Mouse (Mus musculus) lung, postnatal 10 days (tissue): ENCODE results near the gene Itpk1.

Experiments
- DNase-seq: peaks from one replicate; pipeline ENCODE4 v3.0.0; 2021

Gene Itpk1

DNA sequence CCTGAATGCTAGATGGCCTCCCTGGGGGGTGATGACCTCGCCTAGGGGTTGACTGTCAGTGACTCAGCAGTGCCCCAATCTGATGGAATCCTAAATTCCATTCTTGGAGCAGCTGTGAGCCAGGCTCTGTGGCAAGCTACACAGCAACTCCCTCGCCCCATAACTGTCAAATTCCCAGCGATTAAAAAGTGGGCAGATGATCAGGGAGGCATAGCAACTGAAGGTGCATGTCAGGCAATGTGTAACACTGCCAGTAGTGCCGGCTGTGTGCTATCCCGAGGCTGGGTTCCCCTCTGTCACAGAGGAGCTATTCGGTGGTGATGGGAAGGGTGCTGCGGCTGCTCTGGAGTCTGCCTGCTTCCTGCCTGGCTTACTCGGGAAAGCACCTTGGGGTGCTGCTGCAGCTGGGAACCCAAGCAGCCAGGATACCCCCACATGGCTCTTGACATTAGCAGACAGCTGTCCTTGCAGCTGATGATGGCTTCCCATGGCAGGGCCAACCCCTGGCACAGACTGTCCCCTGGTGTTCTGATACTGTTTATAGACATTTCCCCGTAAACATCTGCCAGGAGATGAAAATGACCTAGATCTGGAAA, 118.3 kb downstream of the Itpk1 start:
- no peak for DNase-seq

DNA sequence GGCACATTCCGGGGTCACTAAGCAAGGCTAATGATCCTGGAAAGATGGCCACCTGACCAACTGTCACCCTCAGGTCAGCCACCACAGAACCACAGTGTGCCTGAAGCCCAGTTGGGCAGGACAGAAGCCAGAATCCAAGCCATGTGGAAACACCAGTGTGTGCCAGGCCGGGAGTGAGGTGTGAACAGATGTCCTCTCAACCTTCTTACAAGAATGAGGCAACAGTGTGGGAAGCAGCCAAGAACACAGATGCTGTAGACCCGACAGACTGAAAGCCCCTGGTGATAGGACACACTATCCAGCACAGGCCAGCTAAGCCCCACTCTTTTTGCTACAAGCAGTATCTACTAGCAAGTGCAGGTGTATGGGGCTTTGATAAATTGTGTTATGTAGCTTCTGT, 119.3 kb downstream of the Itpk1 start:
- peak; percentile 46 for DNase-seq

DNA sequence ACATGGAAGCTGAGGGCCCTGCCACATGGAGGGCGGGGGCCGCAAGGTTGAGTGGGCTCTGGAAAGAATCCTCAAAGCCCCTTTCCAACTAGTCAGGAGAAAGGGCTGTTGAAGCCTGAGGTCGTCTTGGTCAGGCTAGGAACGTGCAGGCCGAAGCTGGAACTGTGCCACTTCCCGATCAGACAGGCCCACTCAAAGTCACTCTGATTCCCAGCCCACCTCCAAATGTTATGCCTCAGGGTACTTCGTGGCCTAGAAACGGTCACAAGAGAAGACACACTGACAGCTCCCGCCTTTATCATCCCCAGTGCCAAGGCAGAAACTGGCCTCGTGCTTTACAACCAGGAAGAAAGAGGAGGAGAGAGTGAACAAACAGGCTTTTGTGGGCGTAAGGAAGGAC, 122.3 kb downstream of the Itpk1 start:
- DNase-seq: no peak

DNA sequence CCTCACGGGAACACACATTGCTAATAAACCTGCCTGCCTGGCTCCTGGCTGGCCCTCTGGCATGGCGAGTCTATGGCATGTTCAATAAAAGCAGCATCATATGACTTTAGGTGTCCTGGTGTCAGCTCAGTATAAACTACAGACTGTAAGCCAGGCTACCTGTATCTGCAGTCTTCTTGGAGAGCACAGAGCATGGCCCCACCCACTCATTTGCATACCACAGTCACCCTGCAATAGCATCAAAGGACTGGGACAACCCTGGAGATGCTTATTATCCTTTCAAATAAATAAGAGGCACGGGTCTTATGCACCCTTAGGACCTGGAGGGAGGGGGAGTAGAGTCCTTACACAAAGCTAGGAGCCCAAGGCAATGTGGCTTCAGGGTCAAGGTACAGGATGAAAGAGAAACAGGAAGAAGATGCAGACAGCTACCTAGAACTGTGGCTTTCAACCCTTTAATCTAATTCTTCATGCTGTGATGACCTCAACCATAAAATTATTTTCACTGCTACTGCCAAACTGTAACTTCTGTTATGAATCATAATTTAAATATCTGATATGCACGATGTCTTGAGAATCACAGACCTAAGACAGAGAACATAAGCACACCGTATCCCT, 123.0 kb downstream of the Itpk1 start:
- no peak for DNase-seq

DNA sequence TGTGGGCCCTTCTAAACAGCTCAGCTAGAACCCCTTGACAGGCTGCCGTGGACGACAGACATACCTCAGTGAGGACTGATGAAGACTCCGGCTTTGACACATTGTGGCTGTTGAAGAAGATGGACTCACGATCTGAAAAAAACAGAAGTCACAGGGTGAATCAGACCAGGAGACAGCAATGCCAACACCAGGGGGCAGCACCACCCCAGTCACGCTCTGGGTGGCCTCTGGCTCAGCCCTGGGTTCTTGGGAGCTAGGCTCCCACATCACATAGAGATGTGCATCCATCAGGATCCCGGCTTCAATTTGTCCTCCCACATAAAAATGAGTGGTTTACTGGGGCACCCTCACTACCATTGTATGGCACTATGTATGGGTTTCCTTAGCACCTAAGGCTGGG, 125.7 kb downstream of the Itpk1 start:
- DNase-seq: peak; percentile 86

DNA sequence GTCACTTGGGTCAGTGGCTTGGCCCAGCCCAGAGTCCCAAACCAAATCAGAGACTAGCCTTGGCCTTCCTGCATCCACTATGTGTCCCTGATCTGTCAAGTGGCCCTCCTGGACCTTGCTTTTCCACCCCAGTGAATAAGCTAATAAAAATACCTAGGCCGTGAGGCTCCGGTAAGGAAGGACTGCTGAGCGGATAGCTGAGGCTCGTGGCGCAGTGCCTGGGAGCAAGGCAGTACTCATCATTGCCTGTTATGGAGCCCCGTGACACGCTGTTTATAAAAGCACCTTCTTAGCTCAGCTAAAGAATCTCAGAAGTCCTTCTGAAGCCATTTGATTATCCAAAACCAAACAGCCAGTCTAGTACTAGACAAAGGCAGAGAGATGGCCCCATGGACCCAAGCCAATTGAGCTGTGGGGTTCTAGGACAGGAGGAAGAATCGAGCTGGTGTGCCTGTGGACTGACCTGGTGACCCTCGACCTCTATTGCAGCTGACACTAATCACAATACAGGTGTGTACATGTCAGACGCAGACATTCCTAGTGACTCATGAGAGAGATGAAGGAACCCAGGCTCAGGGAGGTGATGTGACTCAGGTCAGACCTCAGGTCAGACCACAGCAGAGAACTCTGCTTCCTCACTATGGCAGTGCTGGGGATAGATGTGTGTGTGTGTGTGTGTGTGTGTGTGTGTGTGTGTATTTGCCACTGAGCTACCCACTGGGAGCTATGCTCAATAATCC, 127.9 kb downstream of the Itpk1 start:
- DNase-seq: no peak

DNA sequence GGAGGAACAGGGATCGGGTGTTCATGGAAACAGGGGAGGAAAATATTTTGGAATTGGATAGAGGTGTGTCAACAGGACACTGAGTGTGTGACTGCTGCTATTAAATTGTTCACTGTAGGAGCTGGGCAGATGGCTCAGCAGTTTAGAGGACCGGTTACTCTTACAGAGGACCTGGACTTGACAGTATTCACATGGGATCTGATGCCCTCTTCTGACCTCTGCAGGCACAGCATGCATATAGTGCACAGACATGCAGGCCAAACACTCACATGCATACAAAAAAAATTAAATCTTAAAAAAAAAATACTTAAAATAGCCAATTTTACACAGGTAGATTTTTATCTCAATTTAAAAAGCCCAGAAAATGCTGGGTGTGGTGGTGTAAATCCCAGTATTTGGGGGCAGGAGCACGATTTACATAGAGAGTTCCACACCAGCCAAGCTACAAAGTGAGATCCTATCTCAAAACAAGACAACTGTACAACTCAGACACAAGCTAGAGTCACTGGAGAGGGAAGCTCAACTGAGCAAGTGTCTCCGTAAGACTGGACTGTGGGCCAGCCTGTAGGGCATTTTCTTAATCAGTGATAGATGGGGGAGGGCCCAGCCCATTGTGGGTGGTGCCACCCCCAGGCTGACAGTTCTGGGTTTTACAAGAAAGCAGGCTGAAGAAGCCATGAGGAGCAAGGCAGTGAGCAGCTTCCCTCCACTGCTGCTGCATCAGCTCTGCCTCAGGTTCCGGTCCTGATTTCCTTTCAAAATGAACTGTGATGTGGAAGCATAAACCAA, 129.0 kb downstream of the Itpk1 start:
- DNase-seq: no peak

DNA sequence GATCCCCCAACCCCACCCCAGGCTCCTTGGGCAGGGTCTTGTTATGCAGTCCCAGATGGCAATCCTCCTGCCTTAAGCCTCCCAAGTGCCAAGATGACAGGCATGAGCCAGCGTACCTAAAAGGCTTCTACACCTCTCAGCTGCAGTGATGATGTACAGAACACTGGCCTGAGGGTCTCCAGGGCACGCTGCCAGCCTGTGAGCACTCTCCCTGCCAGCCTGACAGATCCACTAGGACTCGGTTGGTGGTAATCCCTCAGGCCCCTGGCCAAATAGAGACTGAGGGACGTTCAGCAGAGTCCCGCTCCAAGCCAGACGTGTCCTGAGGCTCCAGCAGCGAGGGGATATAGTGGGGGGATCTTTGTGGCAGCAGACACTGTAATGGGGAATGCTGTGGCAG, 131.7 kb downstream of the Itpk1 start:
- DNase-seq: no peak

DNA sequence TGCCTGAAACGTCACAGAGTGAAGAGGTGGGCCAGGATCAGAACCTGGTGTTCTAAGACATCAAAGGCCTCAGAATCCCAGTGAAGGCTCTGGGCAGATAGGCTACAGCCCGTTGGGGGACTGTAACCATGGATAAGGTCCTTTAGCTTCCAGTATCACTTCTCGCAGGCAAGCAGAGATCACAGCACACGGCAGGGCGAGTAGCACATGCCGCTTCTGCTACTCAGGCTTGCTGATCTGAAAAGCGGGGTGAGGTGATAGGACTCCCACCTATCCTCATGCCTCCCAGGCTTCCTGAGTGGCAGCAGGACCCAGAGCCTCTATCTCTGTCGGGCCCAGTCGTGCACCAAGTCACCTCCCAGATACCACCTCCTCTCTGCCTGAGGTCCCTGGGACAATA, 133.1 kb downstream of the Itpk1 start:
- DNase-seq: no peak

DNA sequence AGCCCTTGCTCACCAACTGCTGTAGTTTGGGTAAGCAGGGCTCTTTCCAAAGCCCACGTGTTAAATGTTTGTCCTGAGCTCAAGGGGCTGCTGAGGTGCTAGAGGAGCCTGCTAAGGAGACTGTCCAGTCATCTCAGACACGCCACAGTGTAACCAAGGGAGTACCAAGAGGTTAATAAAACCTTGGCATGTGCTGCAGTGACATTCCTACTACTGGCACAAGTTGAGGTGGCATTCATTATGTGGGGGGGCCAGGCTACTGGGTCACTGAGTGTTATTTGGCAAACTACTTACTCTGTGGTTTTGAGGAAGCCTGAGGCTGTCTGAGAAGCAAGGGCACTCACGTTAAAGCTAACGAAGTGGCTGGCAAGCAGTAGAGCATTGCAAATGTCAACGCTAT, 134.0 kb downstream of the Itpk1 start:
- peak; percentile 47 for DNase-seq

DNA sequence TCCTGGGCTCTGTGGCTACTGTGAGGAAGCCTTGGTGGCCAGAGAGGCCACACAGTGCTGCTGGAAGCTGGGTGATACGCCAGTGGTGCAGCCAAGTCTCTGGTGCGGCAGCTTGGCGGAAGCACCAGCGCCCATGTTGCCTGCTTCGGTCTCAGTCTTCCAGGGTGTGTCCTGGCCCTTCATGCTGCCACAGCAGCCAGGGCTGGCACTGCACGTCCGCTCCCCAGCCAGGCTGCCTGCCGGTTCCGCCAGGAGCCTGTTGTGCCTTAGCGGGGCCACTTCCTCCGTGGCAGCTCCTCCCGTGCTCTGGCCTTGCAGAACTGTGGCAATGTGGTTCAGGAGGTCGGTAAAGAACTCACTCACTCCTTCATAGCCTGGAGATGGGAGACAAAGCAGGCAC, 134.6 kb downstream of the Itpk1 start:
- DNase-seq: no peak

DNA sequence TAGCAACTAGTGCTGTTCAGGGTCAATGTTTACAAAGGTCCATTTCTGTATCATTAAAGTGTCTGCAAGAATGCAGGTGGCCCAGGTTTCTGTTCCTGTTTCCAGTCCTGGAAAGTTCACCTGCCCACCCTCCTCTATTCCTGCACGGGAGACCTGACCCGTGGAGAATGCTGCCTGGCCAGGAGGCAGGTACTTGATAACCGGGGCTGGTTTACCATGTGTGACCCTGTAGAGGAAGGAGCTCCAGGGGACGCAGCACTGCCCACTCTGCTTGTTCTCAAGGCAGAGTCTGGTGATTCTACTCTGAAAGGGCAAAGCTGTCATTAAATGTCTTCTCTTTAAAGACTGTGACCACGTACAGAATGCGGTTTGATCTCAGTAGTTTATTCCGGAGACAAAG, 136.5 kb downstream of the Itpk1 start:
- DNase-seq: no peak

DNA sequence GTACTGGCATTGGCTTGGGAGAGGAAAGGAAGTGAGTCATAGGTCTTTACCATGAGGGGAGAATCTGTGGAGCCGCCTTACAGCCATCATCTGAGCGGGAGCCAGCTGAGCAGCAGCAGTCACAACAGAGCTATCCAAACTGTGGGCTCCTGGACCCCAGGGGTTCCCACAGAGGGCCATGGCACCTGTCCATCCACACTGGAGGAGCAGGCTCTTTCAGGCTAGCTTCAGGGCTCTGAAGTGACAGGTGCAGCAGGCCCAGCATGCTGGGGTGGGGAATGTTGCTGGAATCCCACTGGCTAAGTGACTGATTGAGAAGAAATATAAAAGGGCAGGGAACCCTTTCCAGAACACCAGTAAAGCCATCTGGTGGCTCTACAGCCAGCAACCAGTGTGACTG, 137.8 kb downstream of the Itpk1 start:
- no peak for DNase-seq

DNA sequence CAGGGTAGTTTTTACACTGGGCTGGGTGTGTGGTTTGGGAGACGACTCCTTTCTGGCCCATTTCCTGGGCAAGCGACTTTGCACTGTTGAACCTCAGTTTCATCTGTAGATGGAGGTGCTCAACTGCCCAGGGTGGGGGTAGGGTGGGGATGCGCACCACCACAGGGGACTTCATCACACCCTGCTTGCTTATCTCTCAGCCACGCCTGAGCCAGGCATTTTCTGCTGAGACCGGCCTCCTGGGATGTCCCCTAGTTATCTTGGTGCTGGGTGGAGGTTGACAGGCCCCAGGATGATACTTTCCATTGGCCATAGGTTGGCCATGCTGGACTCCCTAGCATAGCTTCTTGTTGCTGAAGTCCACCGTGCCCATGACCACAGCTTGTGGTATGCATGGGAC, 139.6 kb downstream of the Itpk1 start:
- DNase-seq: no peak

DNA sequence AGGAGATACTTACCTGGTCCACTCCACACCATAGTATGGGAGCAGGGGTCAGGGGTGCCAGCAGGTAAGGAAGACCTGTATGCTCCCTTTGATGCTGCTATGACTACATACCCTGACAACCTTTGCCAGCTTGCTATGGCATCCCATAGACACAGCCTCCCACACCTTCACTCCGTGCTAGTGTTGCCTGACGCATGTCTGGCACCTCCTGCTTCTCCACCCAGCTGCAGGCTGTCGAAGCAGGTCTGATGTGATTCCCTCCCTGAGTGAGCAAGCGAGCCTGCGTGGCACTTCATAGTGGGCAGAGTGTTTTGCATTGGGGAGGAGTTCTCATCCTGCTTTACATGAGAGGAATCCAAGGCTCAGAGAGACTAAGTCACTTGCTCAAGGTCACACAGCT, 147.4 kb downstream of the Itpk1 start:
- no peak for DNase-seq

DNA sequence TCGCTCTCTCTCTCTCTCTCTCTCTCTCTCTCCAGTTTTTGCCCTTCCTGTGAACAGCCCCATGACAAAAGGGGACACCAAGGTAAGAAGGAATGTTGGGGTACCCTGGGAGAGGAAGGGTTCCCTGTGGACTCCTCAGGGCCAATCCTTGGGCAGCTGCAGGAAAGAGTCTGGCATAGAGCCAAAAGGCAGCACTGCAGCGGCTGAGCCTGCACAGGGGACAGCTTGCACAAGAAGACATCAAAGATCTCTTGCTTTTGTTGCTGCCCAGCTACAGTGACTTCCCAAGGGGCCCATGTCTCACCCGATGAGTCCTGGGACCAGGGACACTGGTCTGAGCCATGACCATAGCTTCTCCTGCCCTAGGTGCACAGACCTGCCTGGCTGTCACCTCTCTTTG, 148.9 kb downstream of the Itpk1 start:
- no peak for DNase-seq

DNA sequence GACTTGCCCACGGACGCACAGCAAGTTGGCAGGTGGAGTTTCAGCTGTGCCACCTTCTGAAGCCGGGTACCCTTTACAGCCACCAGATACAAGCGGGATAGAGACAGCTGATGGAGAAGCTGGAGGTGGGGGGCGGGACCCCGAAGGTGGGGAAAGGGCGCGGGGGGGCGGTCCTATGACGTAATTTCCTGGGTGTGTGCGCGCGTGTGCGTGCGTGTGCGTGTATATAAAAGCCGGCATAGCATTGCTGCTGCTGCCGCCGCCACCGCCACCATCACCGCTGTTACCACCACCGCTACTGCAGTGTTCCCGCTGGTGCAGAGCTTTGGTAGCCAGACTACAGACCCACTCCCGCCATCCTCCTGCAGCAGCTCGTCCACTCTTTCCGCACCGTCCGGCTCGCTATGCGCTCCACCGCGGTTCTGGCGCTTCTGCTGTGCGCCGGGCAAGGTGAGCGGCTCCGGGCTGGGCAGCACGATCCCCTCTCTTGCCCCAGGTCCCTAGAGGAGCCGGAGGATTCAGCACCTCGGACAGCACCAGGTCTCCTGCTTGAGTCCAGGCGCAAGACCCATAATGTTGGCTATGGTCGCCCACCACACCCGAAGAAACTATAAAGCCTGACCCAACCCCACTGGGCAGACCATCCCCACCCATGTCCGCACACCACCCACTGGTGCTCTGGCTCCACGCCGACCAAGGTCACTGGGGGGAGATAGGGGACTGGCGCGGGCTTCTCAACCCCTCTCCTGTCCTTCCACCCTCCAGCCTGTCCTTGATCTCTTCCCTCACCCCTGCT, 149.8 kb downstream of the Itpk1 start, which contains the start of gene Chga:
Chga (plus strand) TSS at position 249 of the 796 bp plus-strand sequence.
- DNase-seq: peak; percentile 79

DNA sequence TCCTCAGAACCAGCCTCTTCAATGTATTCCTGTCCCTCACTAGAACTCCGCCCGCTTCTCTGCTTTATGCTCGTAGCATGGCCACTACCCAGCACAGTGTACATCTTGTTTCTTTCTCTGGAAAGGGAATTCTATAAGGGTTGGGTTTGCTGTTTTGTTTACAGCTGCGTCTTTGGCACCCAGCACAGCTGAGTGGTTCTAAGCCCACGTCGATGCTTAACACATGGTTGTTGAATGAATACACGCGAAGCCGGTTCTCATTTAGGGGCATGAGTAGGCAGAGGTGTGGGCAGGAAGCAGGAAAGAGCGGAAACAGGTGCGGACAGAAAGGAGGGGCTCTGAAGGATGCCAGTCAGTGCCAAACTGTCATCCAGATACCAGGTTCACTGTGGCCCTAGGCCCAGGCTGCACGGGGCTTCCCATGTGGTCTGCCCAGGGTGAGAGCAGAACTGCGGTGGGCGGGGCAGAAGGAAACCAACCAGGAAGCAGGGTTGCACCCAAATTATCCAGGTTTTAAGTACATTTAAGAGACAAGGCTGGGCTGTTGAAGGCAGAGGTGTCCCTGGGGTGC, 150.9 kb downstream of the Itpk1 start:
- no peak for DNase-seq

DNA sequence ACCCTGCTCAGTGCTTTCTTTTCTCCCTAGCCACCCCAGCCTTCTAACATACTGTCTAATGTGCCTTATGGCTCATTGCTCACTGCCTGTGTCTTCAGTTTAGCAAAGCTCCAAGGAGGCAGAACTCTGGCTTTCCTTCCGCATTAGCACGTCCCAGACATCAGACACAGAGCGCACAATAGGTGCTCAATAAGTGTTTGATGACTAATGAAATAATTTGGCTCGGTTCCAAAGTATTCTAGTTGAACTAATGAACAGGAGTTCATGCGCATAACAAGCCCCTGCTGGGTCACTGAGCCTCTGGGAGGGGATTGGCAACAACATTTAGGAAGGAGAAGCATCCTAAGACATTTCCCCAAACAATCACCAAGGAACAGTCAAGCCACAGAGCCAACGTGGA, 152.7 kb downstream of the Itpk1 start:
- no peak for DNase-seq

DNA sequence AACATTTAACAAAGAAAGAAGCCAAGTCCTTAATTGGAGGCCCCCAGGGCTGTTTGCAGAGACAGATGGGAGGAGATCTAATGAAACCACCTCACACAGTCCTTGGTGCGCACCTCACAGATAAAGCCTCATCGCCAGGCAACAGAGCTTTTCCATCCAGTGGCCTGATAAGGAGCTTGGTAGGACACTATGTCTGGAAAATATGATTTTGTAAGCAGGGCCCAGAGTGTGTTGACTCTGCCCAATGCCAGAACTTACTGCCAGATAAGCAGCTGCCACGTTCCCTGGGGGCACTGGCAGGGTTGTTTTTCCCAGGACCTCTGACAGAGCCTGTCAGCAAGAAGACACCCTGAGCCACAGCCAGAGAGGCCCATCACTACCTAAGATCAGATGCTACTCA, 153.5 kb downstream of the Itpk1 start:
- no peak for DNase-seq

DNA sequence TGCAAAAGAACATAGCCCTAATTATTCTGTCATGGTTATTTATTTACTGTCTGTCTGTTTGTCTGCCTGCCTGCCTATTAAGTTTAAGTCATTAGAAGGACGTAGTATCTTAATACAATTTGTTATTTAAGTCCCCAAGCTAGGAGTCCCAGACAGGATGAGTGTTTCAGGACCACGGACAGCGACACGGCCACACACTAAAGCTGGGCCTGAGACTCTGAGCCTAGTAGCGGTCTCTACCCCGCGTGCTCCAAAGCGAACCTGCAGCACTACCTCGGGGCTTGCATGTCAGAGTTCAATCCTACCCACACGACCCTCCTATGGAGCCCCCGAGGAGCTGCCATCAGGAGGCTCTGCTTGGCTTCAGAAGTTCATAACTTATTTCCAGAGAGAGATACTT, 154.2 kb downstream of the Itpk1 start:
- peak; percentile 85 for DNase-seq

DNA sequence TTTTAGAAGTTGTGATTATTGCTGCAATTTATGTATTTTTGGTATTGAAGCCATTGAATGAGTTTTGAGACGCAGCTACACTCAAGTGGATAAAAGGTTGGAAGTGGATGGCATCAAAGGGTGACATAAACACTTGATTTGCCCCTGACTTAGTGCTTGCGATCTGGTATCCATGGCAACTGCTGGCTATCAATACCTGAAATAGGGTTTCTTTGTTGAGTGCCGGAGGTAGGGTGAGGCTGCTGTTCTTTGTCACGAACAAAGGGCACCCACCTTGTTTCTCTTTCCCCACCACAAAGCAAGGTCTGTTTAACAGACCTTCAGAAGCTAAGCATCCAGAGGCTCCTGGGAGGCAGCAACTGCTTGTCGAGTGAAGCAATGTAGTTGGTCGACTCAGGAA, 159.6 kb downstream of the Itpk1 start:
- DNase-seq: no peak

DNA sequence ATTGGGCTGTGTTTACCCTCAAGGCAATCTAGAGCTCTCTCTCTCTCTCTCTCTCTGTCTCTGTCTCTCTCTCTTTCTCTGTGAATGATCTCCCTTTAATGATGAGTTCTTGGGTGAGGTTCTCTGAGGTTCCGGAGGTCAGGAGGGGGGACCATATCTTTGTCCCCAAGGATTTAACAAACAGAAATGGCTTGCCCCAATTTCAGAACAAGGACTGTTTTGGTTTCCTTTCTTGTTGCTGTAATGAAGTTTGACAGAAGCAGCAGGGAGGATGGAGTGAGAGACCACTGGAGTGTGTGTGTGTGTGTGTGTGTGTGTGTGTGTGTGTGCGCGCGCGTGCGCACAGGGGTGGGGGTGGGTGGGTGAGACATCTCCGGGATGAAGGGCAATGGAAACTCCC, 163.6 kb downstream of the Itpk1 start:
- DNase-seq: no peak
